25 mouse cellular contexts compared by ENCODE assay signal in genomic region chr1:161426277-161427056, GRCm38 (mm10). TPM values are rescaled to one million over a fixed set of nuclear protein-coding genes. Genes with fewer than 3 reads are reported as not detected.
A peak's percentile ranks its signal among the peaks of the same experiment; 100 is the strongest.
DNase-seq lines count a peak whose midpoint lies in the region; ATAC-seq and TF ChIP-seq lines count a peak whose summit lies in the region.
"Had no signal": no experiment of that assay in that cellular context is flagged by ENCODE, and none has a peak within 500 bp of the region (broad histone marks: within the 10 kb centered on the region; RNA-seq: fewer than 3 reads in every experiment).

No protein-coding gene starts in this region.

- H3K9me3 ChIP-seq in limb, embryonic 13.5 days = no peaks in the 10 kb centered on the region
- no peaks in the 10 kb centered on the region for H3K9me3 ChIP-seq in limb, embryonic 10.5 days (replicated peaks)
- H3K9me3 ChIP-seq in lung, embryonic 16.5 days (ENCODE audit: control insufficient read depth, low read length) = no peaks in the 10 kb centered on the region
- H3K9me3 ChIP-seq in limb, embryonic 14.5 days (ENCODE audit: control insufficient read depth, low read length) = no peaks in the 10 kb centered on the region
- H3K9me3 ChIP-seq in midbrain, embryonic 13.5 days = no peaks in the 10 kb centered on the region
- H3K9me3 ChIP-seq: embryonic facial prominence, embryonic 15.5 days; hindbrain, embryonic 12.5 days; hindbrain, embryonic 15.5 days had no signal

- H3K4me1 ChIP-seq in limb, embryonic 13.5 days = no peaks in the 10 kb centered on the region
- H3K4me1 ChIP-seq in limb, embryonic 10.5 days = no peaks in the 10 kb centered on the region
- no peaks in the 10 kb centered on the region for H3K4me1 ChIP-seq in lung, embryonic 16.5 days (replicated peaks; ENCODE audit: control insufficient read depth, insufficient read depth, low read length)
- H3K4me1 ChIP-seq in limb, embryonic 14.5 days (ENCODE audit: control insufficient read depth, insufficient read depth, low read length) = no peaks in the 10 kb centered on the region
- no peaks in the 10 kb centered on the region for H3K4me1 ChIP-seq in midbrain, embryonic 13.5 days (replicated peaks)
- H3K4me1 ChIP-seq: embryonic facial prominence, embryonic 15.5 days; hindbrain, embryonic 12.5 days; hindbrain, embryonic 15.5 days had no signal

- no peak for DNase-seq in limb, embryonic 10.5 days (ENCODE audit: low spot score)
- DNase-seq in lung, postnatal 4 days = no peak
- peak; percentile 19 for DNase-seq in adipocyte (ENCODE audit: low spot score)
- DNase-seq in limb, embryonic 14.5 days (ENCODE audit: low spot score) = peak; percentile 74
- DNase-seq: adrenal gland, postnatal 10 days; adrenal gland, postnatal 36 days; cerebellum, adult 18-20 months; cerebellum, adult 9-10 months; cerebellum, postnatal 14 days; forebrain, postnatal 0 days; gastrocnemius, adult 2 months; gastrocnemius, postnatal 14 days; heart, adult 11 months had no signal

- no peak overlapping the region for H3K4me3 ChIP-seq in limb, embryonic 13.5 days
- no peak overlapping the region for H3K4me3 ChIP-seq in limb, embryonic 10.5 days
- H3K4me3 ChIP-seq in lung, embryonic 16.5 days (ENCODE audit: low read length) = no peak overlapping the region
- no peak overlapping the region for H3K4me3 ChIP-seq in limb, embryonic 14.5 days (replicated peaks; ENCODE audit: low read length)
- H3K4me3 ChIP-seq in midbrain, embryonic 13.5 days (replicated peaks) = no peak overlapping the region
- H3K4me3 ChIP-seq: embryonic facial prominence, embryonic 15.5 days; gastrocnemius, adult 2 months; hindbrain, embryonic 12.5 days; hindbrain, embryonic 15.5 days had no signal

- H3K27me3 ChIP-seq in limb, embryonic 13.5 days = no peaks in the 10 kb centered on the region
- no peaks in the 10 kb centered on the region for H3K27me3 ChIP-seq in limb, embryonic 10.5 days (ENCODE audit: low read depth, poor library complexity, severe bottlenecking)
- no peaks in the 10 kb centered on the region for H3K27me3 ChIP-seq in lung, embryonic 16.5 days (ENCODE audit: control insufficient read depth, insufficient read depth, low read depth, low read length)
- no peaks in the 10 kb centered on the region for H3K27me3 ChIP-seq in limb, embryonic 14.5 days (ENCODE audit: control insufficient read depth, insufficient read depth, low read length)
- no peaks in the 10 kb centered on the region for H3K27me3 ChIP-seq in midbrain, embryonic 13.5 days
- H3K27me3 ChIP-seq: embryonic facial prominence, embryonic 15.5 days; hindbrain, embryonic 12.5 days; hindbrain, embryonic 15.5 days had no signal

- no peak for TF ChIP-seq POLR2A in limb, embryonic 14.5 days (IDR thresholded peaks at IDR 0.05; ENCODE audit: borderline replicate concordance, extremely low read depth, insufficient read depth, insufficient read length)

- no peak overlapping the region for H3K27ac ChIP-seq in limb, embryonic 13.5 days
- H3K27ac ChIP-seq in limb, embryonic 10.5 days = no peak overlapping the region
- no peak overlapping the region; the same call in 1 of the 2 replicates for H3K27ac ChIP-seq in lung, embryonic 16.5 days (ENCODE audit: low read length)
- H3K27ac ChIP-seq in limb, embryonic 14.5 days (replicated peaks; ENCODE audit: low read depth, low read length) = no peak overlapping the region
- no peak overlapping the region for H3K27ac ChIP-seq in midbrain, embryonic 13.5 days
- H3K27ac ChIP-seq: embryonic facial prominence, embryonic 15.5 days; gastrocnemius, adult 2 months; hindbrain, embryonic 12.5 days; hindbrain, embryonic 15.5 days had no signal

- no peaks in the 10 kb centered on the region for H3K36me3 ChIP-seq in limb, embryonic 13.5 days
- no peaks in the 10 kb centered on the region for H3K36me3 ChIP-seq in limb, embryonic 10.5 days
- no peaks in the 10 kb centered on the region for H3K36me3 ChIP-seq in lung, embryonic 16.5 days (ENCODE audit: control insufficient read depth, insufficient read depth, low read length)
- H3K36me3 ChIP-seq in limb, embryonic 14.5 days (ENCODE audit: control insufficient read depth, insufficient read depth, low read length) = no peaks in the 10 kb centered on the region
- H3K36me3 ChIP-seq in midbrain, embryonic 13.5 days = no peaks in the 10 kb centered on the region
- H3K36me3 ChIP-seq: embryonic facial prominence, embryonic 15.5 days; hindbrain, embryonic 12.5 days; hindbrain, embryonic 15.5 days had no signal

- H3K9ac ChIP-seq in limb, embryonic 13.5 days = no peak overlapping the region
- no peak overlapping the region for H3K9ac ChIP-seq in lung, embryonic 16.5 days (ENCODE audit: low read length)
- H3K9ac ChIP-seq in limb, embryonic 14.5 days (ENCODE audit: low read depth, low read length, severe bottlenecking) = no peak overlapping the region
- no peak overlapping the region for H3K9ac ChIP-seq in midbrain, embryonic 13.5 days (replicated peaks)
- H3K9ac ChIP-seq: embryonic facial prominence, embryonic 15.5 days; forebrain, postnatal 0 days; hindbrain, embryonic 12.5 days; hindbrain, embryonic 15.5 days had no signal

- 51% methylated on average over 4 of the region's 4 CpGs for WGBS in limb, embryonic 13.5 days
- 88% methylated on average over 4 of the region's 4 CpGs for WGBS in limb, embryonic 10.5 days
- 30% methylated on average over 4 of the region's 4 CpGs for WGBS in lung, embryonic 16.5 days
- 42% methylated on average over 4 of the region's 4 CpGs for WGBS in limb, embryonic 14.5 days
- 84% methylated on average over 4 of the region's 4 CpGs for WGBS in midbrain, embryonic 13.5 days

- ATAC-seq in limb, embryonic 13.5 days (ENCODE audit: low FRiP score, low read depth) = peak; percentile 48
- peak; percentile 88 for ATAC-seq in lung, embryonic 16.5 days (ENCODE audit: low read depth)
- peak; percentile 30; the same call in 1 of the 2 replicates for ATAC-seq in limb, embryonic 14.5 days (ENCODE audit: low FRiP score, low read depth)
- no peak for ATAC-seq in midbrain, embryonic 13.5 days
- ATAC-seq: activated CD4-positive, CD25-positive, alpha-beta regulatory T cell, adult 4 months; forebrain, embryonic 14.5 days; forebrain, postnatal 0 days had no signal

- no peak overlapping the region for H3K4me2 ChIP-seq in limb, embryonic 13.5 days (replicated peaks)
- no peak overlapping the region for H3K4me2 ChIP-seq in lung, embryonic 16.5 days (ENCODE audit: low read depth, low read length)
- H3K4me2 ChIP-seq in limb, embryonic 14.5 days (replicated peaks; ENCODE audit: low read depth, low read length, severe bottlenecking) = no peak overlapping the region
- no peak overlapping the region for H3K4me2 ChIP-seq in midbrain, embryonic 13.5 days (replicated peaks)
- H3K4me2 ChIP-seq: embryonic facial prominence, embryonic 15.5 days; heart, embryonic 11.5 days; hindbrain, embryonic 12.5 days; hindbrain, embryonic 15.5 days had no signal

RNA-seq across cellular contexts. Expression of gene Tnfsf4, which starts 31.3 kb away (rescaled TPM):
- polyA plus RNA-seq in limb, embryonic 13.5 days (2015; fragmentation: Nextera tagmentation; extraction: Ambion mirVana) = not detected in 2 replicates
- 0.08 TPM in 1 of 2 replicates, not detected in the other for polyA plus RNA-seq in limb, embryonic 10.5 days (2016; fragmentation: Nextera tagmentation; extraction: Ambion mirVana)
- not detected in 2 replicates for polyA plus RNA-seq in lung, embryonic 16.5 days (2015; fragmentation: Nextera tagmentation; extraction: Ambion mirVana)
- polyA plus RNA-seq in limb, embryonic 14.5 days (2012; rRNA removed) = 0.06 and 0.10 TPM in 2 replicates
- 0.11 TPM in 1 of 2 replicates, not detected in the other for polyA plus RNA-seq in limb, embryonic 14.5 days (2014; fragmentation: Nextera tagmentation; extraction: Ambion mirVana)
- not detected in 2 replicates for polyA plus RNA-seq in midbrain, embryonic 13.5 days (2015; fragmentation: Nextera tagmentation; extraction: Ambion mirVana)
- polyA plus RNA-seq: forebrain, embryonic 11.5 days; forebrain, embryonic 14.5 days; forebrain, postnatal 0 days; frontal cortex, adult 2 months; heart, embryonic 11.5 days; heart, embryonic 14.5 days; hindbrain, embryonic 12.5 days; hindbrain, embryonic 15.5 days had no signal

Comparison
In these comparisons a context has a peak if more than half of its experiments do, and no peak if none do; other contexts are left out.
1. DNase-seq: peak in adipocyte (single experiment) and limb, embryonic 14.5 days (single experiment); none in limb, embryonic 10.5 days (single experiment) and lung, postnatal 4 days (0 of 2).